Mouse (Mus musculus) bone marrow, adult 2 months (tissue): Measurements from ENCODE around the gene Peak1.

Source experiments
- CTCF ChIP-seq: fragments of 200-500 bp; IDR thresholded peaks from 2 replicates; pipeline ENCODE4 v1.5.1; 2011; ENCODE audit warnings: low read length, control low read depth; ENCODE audit not compliant: control insufficient read depth, insufficient read depth
- POLR2A ChIP-seq: fragments of 200-500 bp; IDR thresholded peaks from 2 replicates; pipeline ENCODE4 v1.6.1; 2011; ENCODE audit warnings: low read depth, mild to moderate bottlenecking, control low read depth, low read length, borderline replicate concordance; ENCODE audit not compliant: control insufficient read depth

- no peak for TF ChIP-seq CTCF
- TF ChIP-seq POLR2A = no peak
Measured at GRCm38 (mm10) chr9:56412716-56413115, 5.2 kb downstream of the Peak1 start.
